Mouse (Mus musculus) heart, adult 2 months (tissue): ENCODE data around the gene Shroom2. TPM values are rescaled to one million over a fixed set of nuclear protein-coding genes. Genes with fewer than 3 reads are reported as not detected.

ENCODE experiments used
- DNase-seq, 2 experiments: peaks; one replicate each; pipeline ENCODE4 v3.0.0; 2021
- H3K27ac ChIP-seq: fragments of 200-600 bp; 2 replicates; pipeline ENCODE4 v1.8.1; 2022
- H3K27me3 ChIP-seq: fragments of 200-500 bp; 2 replicates; pipeline ENCODE4 v1.6.1; 2012; ENCODE audit warnings: mild to moderate bottlenecking, low read length, inconsistent platforms, mixed read lengths; ENCODE audit not compliant: control insufficient read depth, insufficient read depth
- H3K36me3 ChIP-seq: fragments of 200-500 bp; 2 replicates; pipeline ENCODE4 v1.6.1; 2012; ENCODE audit warnings: low read length, inconsistent platforms; ENCODE audit not compliant: control insufficient read depth, insufficient read depth
- H3K4me1 ChIP-seq: fragments of 200-500 bp; 2 replicates; pipeline ENCODE4 v1.6.1; 2011; ENCODE audit warnings: low read length; ENCODE audit not compliant: control insufficient read depth, insufficient read depth
- H3K4me3 ChIP-seq: fragments of 200-600 bp; 2 replicates; pipeline ENCODE4 v1.8.1; 2022
- H3K79me2 ChIP-seq: fragments of 200-500 bp; replicated peaks from 2 replicates; pipeline ENCODE4 v1.6.1; 2012; ENCODE audit warnings: mild to moderate bottlenecking, inconsistent platforms, low read length, moderate library complexity, mixed read lengths; ENCODE audit not compliant: control insufficient read depth, insufficient read depth
- H3K9ac ChIP-seq: fragments of 200-500 bp; 2 replicates; pipeline ENCODE4 v1.6.1; 2012; ENCODE audit warnings: low read depth, mild to moderate bottlenecking, control low read depth, inconsistent platforms, low read length, mixed read lengths
- CTCF ChIP-seq: fragments of 200-600 bp; IDR thresholded peaks from 2 replicates; pipeline ENCODE4 v1.8.1; 2022; ENCODE audit warnings: antibody characterized with exemption, mild to moderate bottlenecking, moderate library complexity
- EP300 ChIP-seq: fragments of 200-500 bp; IDR thresholded peaks from 2 replicates; pipeline ENCODE4 v1.6.1; 2011; ENCODE audit warnings: low read depth, low read length, control low read depth; ENCODE audit not compliant: insufficient read depth
- POLR2A ChIP-seq: fragments of 200-500 bp; IDR thresholded peaks from 2 replicates; pipeline ENCODE4 v1.6.1; 2011; ENCODE audit warnings: mild to moderate bottlenecking, low read depth, low read length, control low read depth; ENCODE audit not compliant: insufficient read depth
- WGBS: fragments of 180-500 bp; shearing (Covaris S2); methylation state at CpG from one replicate; pipeline ENCODE4 v1.1.7; 2018; 5-methylcytosine and 5-hydroxymethylcytosine counted together
- intact Hi-C: fragments of 180-260 bp; cut with DNase I; formaldehyde crosslinking; loops from one replicate; pipeline ENCODE4 v1.15.1; 2025
- polyA plus RNA-seq: library from polyadenylated mRNA; depleted of rRNA; stranded (reverse); fragments of >200 nt; gene quantifications from 2 replicates; pipeline ENCODE4 v1.2.3, GENCODE M21; 2012
- total RNA-seq, 2 experiments: library from RNA; stranded (reverse); gene quantifications; 2 replicates each; pipeline ENCODE4 v1.2.3; 2021

Shroom2 gene
- total and polyA plus RNA-seq, 3 experiments: 1.3 to 5.2 (median 3.2) TPM

DNA sequence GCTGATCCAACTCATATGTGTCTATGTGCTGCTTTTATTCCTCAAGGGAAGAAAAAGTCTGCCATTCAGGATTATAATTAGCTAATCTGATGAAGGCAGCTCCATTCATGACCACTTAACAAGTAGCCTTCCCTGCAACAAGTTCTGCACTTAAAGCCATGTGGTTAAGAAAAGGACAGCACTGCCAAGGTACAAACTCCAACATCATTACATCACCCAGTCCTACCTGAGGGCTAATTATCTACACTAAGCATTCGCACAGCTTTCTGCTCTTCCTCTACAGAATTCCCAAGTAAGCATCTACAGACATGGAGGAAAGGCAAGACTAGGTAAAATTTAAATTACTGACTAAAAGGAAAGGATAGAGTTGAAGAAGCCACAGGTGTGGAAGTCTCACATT is 13.4 kb downstream of the Shroom2 start:
- intact Hi-C loops: no loop called here
- no peak overlapping the region for H3K4me3 ChIP-seq
- TF ChIP-seq CTCF (no peak), POLR2A (no peak), EP300 (no peak)
- no peaks in the 10 kb centered on the region for H3K79me2 ChIP-seq
- no peak for DNase-seq
- H3K27ac ChIP-seq: no peak overlapping the region
- H3K4me1 ChIP-seq: no peaks in the 10 kb centered on the region
- 90% methylated on average over 1 of the region's 1 CpGs for WGBS
- no peaks in the 10 kb centered on the region for H3K36me3 ChIP-seq
- H3K27me3 ChIP-seq: no peaks in the 10 kb centered on the region
- no peak overlapping the region for H3K9ac ChIP-seq

DNA sequence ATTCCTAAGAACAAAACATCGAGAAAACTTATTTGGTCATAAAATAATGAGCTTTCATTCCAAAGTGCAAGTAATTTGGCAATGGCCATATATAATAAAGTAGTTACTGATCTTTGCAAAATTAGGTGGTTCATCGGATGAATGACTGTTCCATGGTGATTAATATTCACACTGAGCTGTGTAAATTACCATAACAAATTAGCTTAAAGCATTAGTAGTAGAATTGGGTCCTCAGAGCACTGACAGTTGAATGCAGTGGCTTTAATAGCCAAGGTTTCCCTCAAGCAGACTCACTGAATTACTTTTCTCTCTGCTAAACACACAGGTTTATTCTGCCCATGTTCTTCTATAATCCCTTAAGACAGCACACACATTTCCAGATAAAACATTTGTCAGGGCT is 23.3 kb downstream of the Shroom2 start:
- no peaks in the 10 kb centered on the region for H3K79me2 ChIP-seq
- WGBS: 75% methylated on average over 2 of the region's 2 CpGs

DNA sequence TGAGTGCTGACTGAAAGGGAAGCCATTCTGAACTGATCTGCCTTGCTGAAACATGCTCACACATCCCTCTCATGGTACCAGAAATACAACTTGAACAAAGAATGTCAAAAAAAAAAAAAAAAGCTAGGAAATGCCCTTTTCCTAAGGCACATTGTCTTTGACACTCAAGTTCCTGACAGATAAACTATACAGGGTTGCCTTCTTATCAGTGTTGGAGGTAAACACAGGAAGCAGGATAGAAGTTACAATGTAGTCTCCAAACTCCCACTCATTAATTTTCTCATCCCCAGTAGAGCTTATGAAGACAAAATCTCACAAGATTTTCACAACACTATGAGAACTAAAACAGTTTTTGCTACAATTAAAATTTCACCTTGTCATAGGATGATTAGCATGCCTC is 25.6 kb downstream of the Shroom2 start:
- Histone ChIP-seq H3K36me3 (no peaks in the 10 kb centered on the region), H3K4me1 (peaks cover 2% of the 10 kb centered on the region), H3K27me3 (no peaks in the 10 kb centered on the region), H3K27ac (no peak overlapping the region), H3K9ac (no peak overlapping the region), H3K4me3 (no peak overlapping the region), H3K79me2 (no peaks in the 10 kb centered on the region)
- intact Hi-C loops: loop anchor here (5.0 kb wide), 1 partner anchor 39 kb away; the partner anchor contains the start of gene Gpr143
- DNase-seq: no peak
- no peak for TF ChIP-seq POLR2A
- no peak for TF ChIP-seq EP300
- TF ChIP-seq CTCF: no peak

More for the DNA sequence above, 23.3 kb downstream of the Shroom2 start:
- Histone ChIP-seq H3K4me3 (no peak overlapping the region), H3K4me1 (peaks cover under 1% of the 10 kb centered on the region; the same call in 1 of the 2 replicates), H3K9ac (no peak overlapping the region), H3K36me3 (no peaks in the 10 kb centered on the region), H3K27ac (no peak overlapping the region), H3K27me3 (no peaks in the 10 kb centered on the region)
- TF ChIP-seq EP300 (no peak), POLR2A (no peak), CTCF (no peak)
- intact Hi-C loops: no loop called here
- no peak for DNase-seq

DNA sequence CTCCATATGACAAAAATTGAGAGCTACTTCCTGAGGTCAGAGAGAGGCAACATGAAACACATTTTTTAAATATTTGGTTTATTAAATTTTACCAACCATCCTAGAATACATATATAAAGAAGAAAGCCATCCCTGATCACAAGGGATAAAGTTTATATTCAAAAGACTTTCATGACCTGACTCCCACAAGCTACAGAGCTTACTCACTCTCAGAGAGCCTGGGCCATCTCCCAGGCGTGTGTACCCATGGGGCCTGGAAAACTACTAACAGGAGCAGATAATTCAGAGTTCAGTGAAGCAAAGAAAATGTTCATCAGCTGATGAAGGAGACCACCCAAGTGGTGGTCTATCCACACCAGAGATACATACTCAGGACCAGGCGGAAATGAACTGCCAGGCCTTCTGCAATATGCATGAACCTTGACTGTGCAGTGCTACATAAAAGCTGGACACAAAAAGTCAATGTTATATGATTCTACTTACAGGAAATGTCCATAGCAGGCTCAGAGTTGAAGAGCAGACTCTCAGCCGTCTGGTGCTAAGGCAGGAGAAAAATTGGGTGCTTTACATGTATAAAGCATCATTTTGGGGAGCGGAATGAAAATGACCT is 30.4 kb downstream of the Shroom2 start:
- WGBS: 79% methylated on average over 4 of the region's 4 CpGs
- Histone ChIP-seq H3K4me3 (no peak overlapping the region), H3K4me1 (peaks cover 2% of the 10 kb centered on the region), H3K9ac (no peak overlapping the region), H3K27me3 (no peaks in the 10 kb centered on the region), H3K27ac (no peak overlapping the region), H3K79me2 (no peaks in the 10 kb centered on the region), H3K36me3 (no peaks in the 10 kb centered on the region)
- intact Hi-C loops: no loop called here
- TF ChIP-seq EP300 (no peak), POLR2A (no peak), CTCF (no peak)
- no peak for DNase-seq

DNA sequence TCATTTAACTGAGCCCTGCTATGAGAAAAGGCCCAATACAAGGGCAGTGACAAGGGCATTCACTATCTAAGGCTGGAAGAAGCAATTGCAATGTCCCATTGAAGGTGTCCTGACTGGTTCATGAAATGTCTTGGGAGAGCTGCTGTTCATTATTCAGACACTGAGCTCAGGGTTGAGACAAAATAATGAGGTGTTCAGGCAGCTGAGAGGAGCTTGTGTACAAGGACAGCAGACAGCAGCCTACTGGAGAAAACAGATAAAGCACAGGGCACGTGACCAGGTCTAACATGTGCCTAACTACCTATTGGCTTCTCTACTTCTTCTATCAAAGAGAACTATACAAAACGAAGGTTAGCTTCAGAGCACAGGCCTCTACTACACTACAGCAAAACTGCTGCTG is 31.1 kb downstream of the Shroom2 start:
- Histone ChIP-seq H3K79me2 (no peaks in the 10 kb centered on the region), H3K36me3 (no peaks in the 10 kb centered on the region), H3K4me3 (no peak overlapping the region), H3K27ac (no peak overlapping the region), H3K27me3 (no peaks in the 10 kb centered on the region), H3K9ac (no peak overlapping the region), H3K4me1 (peaks cover 2% of the 10 kb centered on the region)
- intact Hi-C loops: no loop called here
- 40% methylated on average over 2 of the region's 2 CpGs for WGBS
- TF ChIP-seq POLR2A (no peak), EP300 (no peak), CTCF (no peak)
- DNase-seq: no peak

DNA sequence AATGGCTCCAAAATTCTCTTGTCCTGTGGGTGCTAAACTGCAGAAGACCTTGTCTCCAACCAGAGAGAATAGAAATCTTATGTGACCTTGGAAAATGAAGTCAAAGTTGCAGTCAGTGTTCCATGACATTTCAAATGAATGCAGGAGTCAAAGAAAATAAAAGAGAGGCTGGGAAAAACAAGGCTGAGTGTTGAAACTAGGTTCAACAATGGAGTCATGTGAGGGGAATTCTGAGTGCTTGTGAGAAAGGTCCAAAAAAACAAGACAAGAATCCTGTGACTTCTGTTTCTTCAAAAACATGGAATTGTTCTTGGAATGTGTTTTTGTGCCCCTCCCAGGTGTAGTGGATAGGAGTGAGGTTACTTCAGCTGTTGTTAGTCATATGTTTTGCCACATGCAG is 34.0 kb downstream of the Shroom2 start:
- Histone ChIP-seq H3K4me3 (no peak overlapping the region), H3K36me3 (no peaks in the 10 kb centered on the region), H3K27me3 (no peaks in the 10 kb centered on the region), H3K27ac (no peak overlapping the region), H3K9ac (no peak overlapping the region), H3K4me1 (no peaks in the 10 kb centered on the region), H3K79me2 (no peaks in the 10 kb centered on the region)
- intact Hi-C loops: no loop called here
- TF ChIP-seq POLR2A (no peak), CTCF (no peak), EP300 (no peak)
- DNase-seq: no peak
